Mouse (Mus musculus) C2C12 (cell line): Measurements from ENCODE around the gene Bptf.

ENCODE experiments used
- CTCF ChIP-seq: IDR thresholded peaks from one replicate; pipeline ENCODE4 v1.5.1; 2011; ENCODE audit not compliant: control insufficient read depth, insufficient read depth, insufficient read length
- MAX ChIP-seq: IDR thresholded peaks from one replicate; pipeline ENCODE4 v1.6.1; 2011; ENCODE audit warnings: mild to moderate bottlenecking, control low read depth
- USF1 ChIP-seq: IDR thresholded peaks from one replicate; pipeline ENCODE4 v1.6.1; 2011; ENCODE audit warnings: low read depth, mild to moderate bottlenecking, control low read depth, moderate library complexity

DNA sequence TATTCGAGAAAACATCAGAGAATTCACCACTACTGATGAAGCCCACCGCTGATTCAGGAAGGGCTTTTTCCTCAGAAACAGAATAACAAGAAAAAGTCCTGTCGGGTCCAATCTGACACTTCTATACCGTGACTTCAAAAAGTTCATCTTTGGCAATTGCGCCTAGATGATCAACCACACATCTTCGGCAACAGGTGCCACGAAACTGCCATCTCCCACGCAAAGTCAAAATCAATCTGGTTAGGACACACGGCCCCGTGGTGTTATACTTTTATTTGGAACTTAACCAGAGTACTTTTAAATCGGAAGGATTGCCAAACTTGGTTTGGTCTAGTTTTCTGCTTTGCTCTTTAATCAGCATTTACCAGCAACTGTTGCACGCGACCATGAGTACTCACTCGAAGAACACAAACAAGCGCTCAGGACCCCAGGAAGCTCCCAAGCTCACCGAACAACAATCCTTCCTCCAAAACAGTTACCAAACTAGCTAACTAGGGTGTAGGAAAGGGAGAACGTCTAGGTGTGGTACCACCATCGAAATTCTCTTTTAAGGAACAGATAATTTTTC, 1.6 kb downstream of the Bptf start:
- TF ChIP-seq USF1 (no peak), MAX (no peak), CTCF (no peak)
